Mouse (Mus musculus): ENCODE data around the gene Mical3.

DNA sequence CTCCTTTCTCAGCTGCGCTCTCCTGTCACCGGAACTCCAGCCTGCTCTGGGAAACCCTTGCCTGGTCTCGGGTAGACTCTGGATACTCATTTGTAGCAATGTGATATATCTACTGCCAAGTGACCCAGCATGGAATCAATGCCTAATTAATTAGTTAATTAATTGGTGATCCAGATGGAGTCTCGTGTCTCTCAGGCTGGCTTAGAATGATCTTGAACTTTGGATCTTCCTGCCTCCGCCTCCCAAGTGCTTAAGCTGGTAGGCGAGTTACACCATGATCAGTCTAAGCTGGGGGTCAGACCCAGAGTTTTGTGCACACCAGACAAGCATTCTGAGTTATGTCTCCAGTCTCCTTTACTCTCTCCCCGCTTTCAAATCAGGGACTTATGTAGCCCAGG, 189.7 kb downstream of the Mical3 start:
- TF ChIP-seq CTCF (IDR thresholded peaks at IDR 0.05) (no peak), POLR2A (IDR thresholded peaks at IDR 0.05; ENCODE audit: insufficient read depth, low read depth, low read length) (no peak)
